Mouse (Mus musculus): ENCODE measurements around the gene Rnf151.

DNA sequence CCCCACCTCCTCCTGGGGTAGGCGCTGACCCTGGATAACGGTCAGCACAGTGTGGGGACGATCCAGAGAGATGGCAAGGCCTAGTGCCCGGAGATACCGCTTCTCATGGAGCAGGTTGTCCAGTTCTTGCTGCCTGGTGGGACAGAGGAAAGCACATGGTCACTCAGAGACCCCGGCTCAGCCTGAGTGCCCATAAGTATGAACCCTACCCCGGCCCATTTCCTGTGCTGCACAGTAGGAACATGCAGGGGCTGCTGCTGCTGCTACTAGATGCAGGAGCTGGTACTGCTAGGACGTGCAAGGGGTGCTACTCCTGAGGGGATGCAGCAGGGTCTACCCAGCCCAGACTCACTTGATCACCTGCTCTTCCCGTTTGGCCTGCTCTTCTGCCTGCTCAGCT is 16.6 kb downstream of the Rnf151 start:
- TF ChIP-seq CTCF (IDR thresholded peaks at IDR 0.05; ENCODE audit: extremely low read depth, insufficient read depth, insufficient read length, insufficient replicate concordance) (no peak), POLR2A (IDR thresholded peaks at IDR 0.05; ENCODE audit: low read depth, low read length) (no peak)

All from spleen, adult 2 months (tissue).